Mouse (Mus musculus): ENCODE measurements around the gene Vps13c. TPM values are rescaled to one million over a fixed set of nuclear protein-coding genes. Genes with fewer than 3 reads are reported as not detected.

The Vps13c gene
- total and polyA plus RNA-seq, 3 experiments: 10.8 to 25.7 (median 18.4) TPM

- Histone ChIP-seq H3K4me3 (replicated peaks in 1 of 3; ENCODE audit: low read depth in 2 of 3, low read length in 2 of 3, poor library complexity in 1 of 3) (no peak overlapping the region), H3K9ac (ENCODE audit: insufficient read depth, low read depth) (no peak overlapping the region), H3K27me3 (replicated peaks) (peaks cover 43% of the 10 kb centered on the region), H3K9me3 (replicated peaks; ENCODE audit: low read length) (no peaks in the 10 kb centered on the region), H3K4me1 (ENCODE audit: control insufficient read depth in 1 of 2, insufficient read depth in 2 of 2) (no peaks in the 10 kb centered on the region), H3K27ac (ENCODE audit: insufficient read depth, low read depth) (no peak overlapping the region), H3K36me3 (replicated peaks in 1 of 2; ENCODE audit: control insufficient read depth in 1 of 2, insufficient read depth in 1 of 2, low read length in 1 of 2) (no peaks in the 10 kb centered on the region), H3K79me2 (replicated peaks; ENCODE audit: control insufficient read depth, extremely low read depth, insufficient read depth, poor library complexity, severe bottlenecking) (no peaks in the 10 kb centered on the region), H3K4me2 (ENCODE audit: insufficient read depth, low read depth, poor library complexity, severe bottlenecking) (0 out of 2 replicates have a peak overlapping the region, but pooled peaks have one; percentile 3)
- TF ChIP-seq ZC3H11A (IDR thresholded peaks at IDR 0.05; ENCODE audit: low read depth, low read length) (no peak), MYC (IDR thresholded peaks at IDR 0.05; ENCODE audit: low read depth, low read length) (no peak), SIN3A (IDR thresholded peaks at IDR 0.05; ENCODE audit: low read length) (no peak), SMC3 (IDR thresholded peaks at IDR 0.05; ENCODE audit: low read depth, low read length) (peak; percentile 73), RAD21 (IDR thresholded peaks at IDR 0.05; ENCODE audit: low read depth, low read length) (peak; percentile 90), USF2 (conservative IDR thresholded peaks at IDR 0.05; ENCODE audit: low read depth, low read length) (no peak), TCF12 (IDR thresholded peaks at IDR 0.05; ENCODE audit: low read depth, low read length) (no peak), MAZ (IDR thresholded peaks at IDR 0.05; ENCODE audit: low read depth, low read length) (no peak), IRF4 (IDR thresholded peaks at IDR 0.05; ENCODE audit: low read depth, low read length) (no peak), CTCF (conservative IDR thresholded peaks at IDR 0.05 in 1 of 2, IDR thresholded peaks at IDR 0.05 in 1 of 2; ENCODE audit: low read depth in 2 of 2, low read length in 2 of 2) (peak; percentile 79 to 87), GABPA (IDR thresholded peaks at IDR 0.05; ENCODE audit: insufficient replicate concordance, low read depth, low read length) (no peak), MAX (IDR thresholded peaks at IDR 0.05; ENCODE audit: low read length) (no peak)
- peak; percentile 65 for DNase-seq (ENCODE audit: extremely low read depth)
- dilution Hi-C loops (cut with MboI; ENCODE audit: extremely low pct_ligation_motif_present, extremely low pct_unique_long_range_greater_than_20kb, low sequenced_read_pairs) (no loop called here), in situ Hi-C loops (cut with MboI; ENCODE audit: low pct_ligation_motif_present, low pct_unique_long_range_greater_than_20kb, low sequenced_read_pairs) (no loop called here)
These were observed 174.8 kb downstream of the Vps13c start for GRCm38 (mm10) chr9:68014991-68015396.

GRCm38 (mm10) chr9:68016255-68016954 lies 176.2 kb downstream of the Vps13c start:
- Histone ChIP-seq H3K9me3 (replicated peaks; ENCODE audit: low read length) (no peaks in the 10 kb centered on the region), H3K79me2 (replicated peaks; ENCODE audit: control insufficient read depth, extremely low read depth, insufficient read depth, poor library complexity, severe bottlenecking) (no peaks in the 10 kb centered on the region), H3K27me3 (replicated peaks) (peaks cover 55% of the 10 kb centered on the region), H3K36me3 (replicated peaks in 1 of 2; ENCODE audit: control insufficient read depth in 1 of 2, insufficient read depth in 1 of 2, low read length in 1 of 2) (no peaks in the 10 kb centered on the region), H3K4me2 (ENCODE audit: insufficient read depth, low read depth, poor library complexity, severe bottlenecking) (no peak overlapping the region), H3K9ac (ENCODE audit: insufficient read depth, low read depth) (no peak overlapping the region), H3K4me3 (replicated peaks in 1 of 3; ENCODE audit: low read depth in 2 of 3, low read length in 2 of 3, poor library complexity in 1 of 3) (no peak overlapping the region), H3K4me1 (ENCODE audit: control insufficient read depth in 1 of 2, insufficient read depth in 2 of 2) (no peaks in the 10 kb centered on the region), H3K27ac (ENCODE audit: insufficient read depth, low read depth) (no peak overlapping the region)
- dilution Hi-C loops (cut with MboI; ENCODE audit: extremely low pct_ligation_motif_present, extremely low pct_unique_long_range_greater_than_20kb, low sequenced_read_pairs) (no loop called here), in situ Hi-C loops (cut with MboI; ENCODE audit: low pct_ligation_motif_present, low pct_unique_long_range_greater_than_20kb, low sequenced_read_pairs) (no loop called here)
- TF ChIP-seq POLR2A (IDR thresholded peaks at IDR 0.05; ENCODE audit: low read depth, low read length) (no peak), RAD21 (IDR thresholded peaks at IDR 0.05; ENCODE audit: low read depth, low read length) (peak; percentile 69), SMC3 (IDR thresholded peaks at IDR 0.05; ENCODE audit: low read depth, low read length) (peak; percentile 50), JUN (IDR thresholded peaks at IDR 0.05; ENCODE audit: insufficient read depth, low read depth, low read length) (no peak), RCOR1 (conservative IDR thresholded peaks at IDR 0.05; ENCODE audit: low read depth, low read length) (no peak), CHD1 (IDR thresholded peaks at IDR 0.05; ENCODE audit: low read depth, low read length) (no peak), ZNF384 (IDR thresholded peaks at IDR 0.05; ENCODE audit: low read depth, low read length) (no peak), NRF1 (IDR thresholded peaks at IDR 0.05; ENCODE audit: low read depth, low read length) (no peak), CTCF (conservative IDR thresholded peaks at IDR 0.05 in 1 of 2, IDR thresholded peaks at IDR 0.05 in 1 of 2; ENCODE audit: low read depth in 2 of 2, low read length in 2 of 2) (peak in 1 of 2 experiments; percentile 68; a peak in 2 of 4 replicates), KAT2A (IDR thresholded peaks at IDR 0.05; ENCODE audit: insufficient replicate concordance, low read length) (no peak)
- peak; percentile 28 for DNase-seq (ENCODE audit: extremely low read depth)
